Mouse (Mus musculus): ENCODE measurements around the gene Pigk.

DNA sequence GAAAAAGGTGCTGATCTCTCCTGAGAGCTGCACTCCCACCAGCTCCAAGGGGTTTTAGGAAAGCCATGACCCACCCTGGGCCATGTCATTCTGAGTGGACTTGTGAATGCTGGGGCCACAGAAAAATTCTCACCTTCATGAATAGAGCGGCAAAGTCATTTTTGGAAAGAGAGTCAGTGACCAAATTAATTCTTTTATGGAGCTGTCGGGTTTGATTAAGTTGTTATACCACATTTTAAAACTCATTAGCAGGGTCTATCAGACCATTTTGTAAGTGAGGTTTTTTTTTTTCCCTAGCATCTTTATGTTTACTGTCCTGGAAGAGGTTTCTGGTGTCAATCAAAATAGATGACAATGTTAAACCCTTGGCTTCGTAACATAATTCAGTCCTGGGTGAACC lies 169.7 kb downstream of the Pigk start:
- TF ChIP-seq CTCF (IDR thresholded peaks at IDR 0.05; ENCODE audit: low read depth) = no peak
- TF ChIP-seq EP300 (optimal IDR thresholded peaks at IDR 0.05) = no peak

Measured in stomach, postnatal 0 days (tissue).